Mouse (Mus musculus) lung, postnatal 0 days (tissue): ENCODE measurements around the gene Ptpn1. TPM values are rescaled to one million over a fixed set of nuclear protein-coding genes. Genes with fewer than 3 reads are reported as not detected.

ENCODE experiments used
- ATAC-seq: fragments of 200-750 bp; cut with Nextera tagmentation; 2 replicates; pipeline ENCODE4 v1.8.0; 2017; ENCODE audit warnings: moderate library complexity
- DNase-seq: peaks from one replicate; pipeline ENCODE4 v3.0.0-alpha.2; 2016; ENCODE audit warnings: low spot score
- H3K27ac ChIP-seq: fragments of 300-500 bp; sonication (generic); 2 replicates; pipeline ENCODE4 v1.5.1; 2014; ENCODE audit warnings: antibody characterized with exemption, mild to moderate bottlenecking, low read length, mixed read lengths
- H3K27me3 ChIP-seq: fragments of 300-500 bp; sonication (generic); replicated peaks from 2 replicates; pipeline ENCODE4 v1.6.1; 2014; ENCODE audit warnings: low read length, mixed read lengths; ENCODE audit not compliant: insufficient read depth
- H3K36me3 ChIP-seq: fragments of 300-500 bp; sonication (generic); 2 replicates; pipeline ENCODE4 v1.6.1; 2014; ENCODE audit warnings: low read length, mixed read lengths; ENCODE audit not compliant: insufficient read depth
- H3K4me1 ChIP-seq: fragments of 300-500 bp; sonication (generic); 2 replicates; pipeline ENCODE4 v1.6.1; 2014; ENCODE audit warnings: antibody characterized with exemption, low read depth, low read length, mixed read lengths; ENCODE audit not compliant: insufficient read depth
- H3K4me2 ChIP-seq: fragments of 300-500 bp; sonication (generic); replicated peaks from 2 replicates; pipeline ENCODE4 v1.6.1; 2014; ENCODE audit warnings: low read depth, mild to moderate bottlenecking, low read length, moderate library complexity, mixed read lengths
- H3K4me3 ChIP-seq: fragments of 300-500 bp; sonication (generic); 2 replicates; pipeline ENCODE4 v1.5.1; 2014; ENCODE audit warnings: low read depth, low read length
- H3K9ac ChIP-seq: fragments of 300-500 bp; sonication (generic); replicated peaks from 2 replicates; pipeline ENCODE4 v1.6.1; 2014; ENCODE audit warnings: low read depth, mild to moderate bottlenecking
- H3K9me3 ChIP-seq: fragments of 300-500 bp; sonication (generic); 2 replicates; pipeline ENCODE4 v1.6.1; 2016; ENCODE audit warnings: low read length, mixed read lengths
- CTCF ChIP-seq: IDR thresholded peaks from 2 replicates; pipeline ENCODE4 v1.5.1; 2016; ENCODE audit warnings: antibody characterized with exemption, mild to moderate bottlenecking
- EP300 ChIP-seq: IDR thresholded peaks from 2 replicates; pipeline ENCODE4 v1.6.1; 2016; ENCODE audit warnings: antibody characterized with exemption, mild to moderate bottlenecking, control low read depth
- WGBS: fragments of 180-500 bp; shearing (Covaris S2); extraction: QIAGEN DNeasy Blood & Tissue Kit; methylation state at CpG from one replicate; pipeline ENCODE4 v1.1.7; 2014; 5-methylcytosine and 5-hydroxymethylcytosine counted together
- polyA plus RNA-seq: library from polyadenylated mRNA; unstranded; fragments of >200 nt; fragmentation: Nextera tagmentation; extraction: Ambion mirVana; gene quantifications from 2 replicates; pipeline ENCODE4 v1.2.1, GENCODE M21; 2015

The Ptpn1 gene
- polyA plus RNA-seq, 1 experiment from 2014 or later = 81.2 TPM

DNA sequence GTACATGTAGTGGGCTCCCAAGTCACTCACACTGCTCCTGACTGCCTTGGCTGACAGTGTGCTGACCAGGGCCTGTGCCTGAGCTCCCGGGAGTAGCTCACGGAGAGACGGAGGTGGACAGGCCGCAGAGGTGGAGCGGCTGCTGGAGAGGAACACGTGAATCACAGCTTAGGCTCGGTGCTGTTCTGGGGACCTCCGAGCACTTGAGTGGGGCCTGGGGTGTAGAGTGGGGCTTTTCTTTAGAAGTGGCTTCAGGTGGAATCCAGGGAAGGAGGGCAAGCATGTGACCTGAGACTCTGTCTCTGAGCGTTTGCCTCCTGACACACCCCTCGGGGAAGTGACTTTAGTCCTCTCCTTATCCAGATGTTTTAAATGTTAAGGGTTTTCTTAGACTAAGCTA is 22.0 kb downstream of the Ptpn1 start:
- ATAC-seq = peak; percentile 55

DNA sequence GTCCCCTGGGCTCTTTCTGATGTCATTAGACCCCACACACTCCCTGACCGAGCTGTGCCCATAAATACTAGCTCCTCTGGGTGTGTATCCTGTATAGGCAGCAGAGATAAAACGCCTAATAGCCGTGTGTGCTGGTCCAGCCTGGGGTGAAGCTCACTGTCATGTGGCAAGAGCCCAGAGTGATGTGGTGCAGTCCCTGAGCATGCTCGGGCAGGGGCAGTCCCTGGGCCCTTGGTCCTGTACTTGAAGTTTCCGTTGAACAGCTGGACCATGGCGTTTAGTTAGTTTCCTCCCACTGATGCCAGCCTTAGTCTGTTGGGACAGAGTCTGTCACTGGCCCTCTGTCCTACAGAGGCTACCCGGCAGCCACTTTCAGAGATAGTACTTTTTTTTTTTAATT is 23.1 kb downstream of the Ptpn1 start:
- no peak overlapping the region for H3K4me2 ChIP-seq
- DNase-seq = no peak
- 0 out of 2 replicates have a peak overlapping the region, but pooled peaks have one; percentile 21 for H3K27ac ChIP-seq
- H3K36me3 ChIP-seq = no peaks in the 10 kb centered on the region
- peaks cover 34% of the 10 kb centered on the region for H3K4me1 ChIP-seq
- no peak for ATAC-seq
- H3K27me3 ChIP-seq = no peaks in the 10 kb centered on the region
- 82% methylated on average over 7 of the region's 7 CpGs for WGBS
- no peak for TF ChIP-seq CTCF
- TF ChIP-seq EP300 = no peak
- H3K9me3 ChIP-seq = no peaks in the 10 kb centered on the region
- H3K4me3 ChIP-seq = no peak overlapping the region
- H3K9ac ChIP-seq = no peak overlapping the region

More for the DNA sequence above, 22.0 kb downstream of the Ptpn1 start:
- peaks cover 33% of the 10 kb centered on the region for H3K4me1 ChIP-seq
- H3K9ac ChIP-seq = no peak overlapping the region
- H3K27ac ChIP-seq = peak overlapping the region; percentile 66; the same call in 1 of the 2 replicates
- H3K9me3 ChIP-seq = no peaks in the 10 kb centered on the region
- WGBS = 66% methylated on average over 10 of the region's 10 CpGs
- no peaks in the 10 kb centered on the region for H3K36me3 ChIP-seq
- no peak overlapping the region for H3K4me2 ChIP-seq
- no peak overlapping the region for H3K4me3 ChIP-seq
- peak; percentile 57 for DNase-seq
- no peaks in the 10 kb centered on the region for H3K27me3 ChIP-seq
- no peak for TF ChIP-seq CTCF
- peak; percentile 34 for TF ChIP-seq EP300

DNA sequence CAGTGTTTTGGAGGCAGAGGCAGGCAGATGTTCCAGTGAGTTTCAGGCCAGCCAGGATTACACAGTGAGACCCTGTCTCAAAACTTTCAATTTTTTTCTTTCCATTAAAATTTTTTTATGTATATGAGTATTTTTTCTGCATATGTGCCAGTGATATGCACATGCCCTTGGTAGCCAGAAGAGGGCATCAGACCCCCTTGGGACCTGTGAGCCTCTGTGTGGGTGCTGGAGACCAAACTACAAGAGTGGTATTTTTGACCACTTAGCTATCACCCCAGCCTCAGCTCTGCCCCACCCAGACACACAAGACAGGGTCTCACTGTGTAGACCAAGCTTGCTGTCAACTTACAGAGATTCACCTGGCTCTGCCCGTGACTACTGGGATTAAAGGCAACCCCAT is 25.7 kb downstream of the Ptpn1 start:
- WGBS = 91% methylated on average over 1 of the region's 1 CpGs
- Histone ChIP-seq H3K36me3 (no peaks in the 10 kb centered on the region), H3K9me3 (no peaks in the 10 kb centered on the region), H3K4me1 (peaks cover 32% of the 10 kb centered on the region; the same call in 1 of the 2 replicates), H3K4me3 (no peak overlapping the region), H3K4me2 (no peak overlapping the region), H3K9ac (no peak overlapping the region), H3K27ac (no peak overlapping the region), H3K27me3 (no peaks in the 10 kb centered on the region)
- no peak for ATAC-seq
- TF ChIP-seq CTCF (peak; percentile 68), EP300 (no peak)
- no peak for DNase-seq

DNA sequence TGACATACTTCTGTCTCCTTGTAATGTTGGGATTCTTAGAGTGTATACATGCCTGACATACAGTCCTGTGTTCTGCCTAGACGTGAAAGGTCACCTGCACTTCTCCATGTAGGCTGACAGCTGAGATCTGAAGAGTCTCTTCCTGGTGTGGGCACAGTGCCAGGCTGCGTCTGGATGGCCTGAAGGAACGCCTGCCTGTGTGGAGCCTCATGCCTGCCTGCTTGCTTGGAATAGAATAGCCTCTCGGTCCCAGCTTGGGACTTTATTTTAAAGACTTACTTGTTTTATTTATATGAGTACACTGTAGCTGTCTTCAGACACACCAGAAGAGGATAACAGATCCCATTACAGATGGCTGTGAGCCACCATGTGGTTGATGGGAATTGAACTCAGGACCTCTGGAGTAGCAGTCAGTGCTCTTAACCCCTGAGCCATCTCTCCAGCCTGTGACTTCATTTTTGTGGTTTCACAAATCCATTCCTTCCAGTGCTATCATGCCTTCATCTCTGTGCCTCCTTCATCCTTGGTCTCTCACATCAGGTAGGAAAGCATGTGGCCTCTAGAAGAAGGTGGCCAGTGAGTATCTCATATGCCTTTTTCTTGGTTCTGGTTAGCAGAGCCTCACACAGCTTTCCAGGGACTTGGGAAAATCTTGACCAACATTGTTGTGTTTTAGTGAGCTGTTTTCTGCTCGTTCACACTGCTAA is 26.4 kb downstream of the Ptpn1 start:
- Histone ChIP-seq H3K9me3 (no peaks in the 10 kb centered on the region), H3K27ac (peak overlapping the region; percentile 33; the same call in 1 of the 2 replicates), H3K4me3 (no peak overlapping the region), H3K9ac (no peak overlapping the region), H3K27me3 (no peaks in the 10 kb centered on the region), H3K36me3 (no peaks in the 10 kb centered on the region), H3K4me2 (no peak overlapping the region), H3K4me1 (peaks cover 39% of the 10 kb centered on the region; the same call in 1 of the 2 replicates)
- DNase-seq (peak; percentile 47), ATAC-seq (peak; percentile 26; the same call in 1 of the 2 replicates)
- TF ChIP-seq CTCF (no peak), EP300 (no peak)
- 13% methylated on average over 5 of the region's 5 CpGs for WGBS

DNA sequence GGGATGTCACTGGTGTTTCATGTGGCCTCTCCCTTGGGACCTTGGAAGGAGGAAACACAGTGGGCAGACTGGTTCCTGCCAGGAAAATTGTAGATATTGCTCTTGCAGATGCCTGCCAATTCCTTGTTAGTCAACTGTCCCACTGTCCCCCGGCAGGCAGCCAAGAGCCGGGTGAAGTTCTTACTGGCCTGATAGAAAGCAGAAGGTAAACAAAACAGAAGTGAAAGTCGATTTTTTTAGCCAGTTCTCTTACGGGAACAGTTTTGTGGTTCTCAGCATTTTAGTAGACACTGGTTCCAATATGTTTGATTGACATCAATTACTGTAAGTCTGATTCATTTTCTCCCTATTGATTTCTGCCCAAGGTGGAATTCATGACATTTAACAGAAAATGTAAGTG is 27.0 kb downstream of the Ptpn1 start:
- H3K9ac ChIP-seq = no peak overlapping the region
- H3K27me3 ChIP-seq = no peaks in the 10 kb centered on the region
- TF ChIP-seq CTCF (no peak), EP300 (peak; percentile 68)
- WGBS = 0% methylated on average over 4 of the region's 4 CpGs
- H3K4me2 ChIP-seq = peak overlapping the region; percentile 14; the same call in 1 of the 2 replicates
- ATAC-seq (peak; percentile 42), DNase-seq (peak; percentile 92)
- H3K4me3 ChIP-seq = no peak overlapping the region
- no peaks in the 10 kb centered on the region for H3K9me3 ChIP-seq
- H3K36me3 ChIP-seq = no peaks in the 10 kb centered on the region
- H3K4me1 ChIP-seq = peaks cover 40% of the 10 kb centered on the region; the same call in 1 of the 2 replicates
- peak overlapping the region; percentile 22 for H3K27ac ChIP-seq

DNA sequence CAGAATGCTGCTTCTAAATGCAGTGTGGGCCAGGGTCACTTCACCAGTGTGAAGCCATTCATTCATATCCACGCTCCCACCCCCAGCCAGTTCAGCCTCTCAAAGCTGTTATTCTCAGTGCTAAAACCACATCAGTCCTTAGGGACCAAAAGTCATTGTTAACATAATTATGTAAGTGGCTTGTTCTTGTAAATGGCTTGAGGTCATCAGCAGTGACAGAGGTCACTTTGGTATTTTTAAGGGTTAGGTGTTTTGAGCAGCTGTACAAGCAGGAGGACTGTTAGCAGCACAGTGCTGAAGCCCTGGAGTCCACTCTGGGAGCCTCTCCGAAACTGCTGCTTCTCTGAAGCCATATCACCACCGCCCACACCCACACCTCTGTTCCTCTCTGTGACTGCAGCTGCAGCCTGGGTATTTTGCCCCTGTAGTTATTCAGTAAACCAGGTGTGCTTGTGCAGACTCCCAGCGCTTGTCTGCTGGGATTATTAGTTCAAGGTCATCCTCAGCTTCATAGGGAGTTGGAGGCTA is 27.6 kb downstream of the Ptpn1 start:
- TF ChIP-seq CTCF (no peak), EP300 (no peak)
- ATAC-seq = no peak
- Histone ChIP-seq H3K9ac (no peak overlapping the region), H3K4me2 (peak overlapping the region; percentile 14; the same call in 1 of the 2 replicates), H3K9me3 (no peaks in the 10 kb centered on the region), H3K36me3 (no peaks in the 10 kb centered on the region), H3K4me1 (peaks cover 40% of the 10 kb centered on the region; the same call in 1 of the 2 replicates), H3K27ac (peak overlapping the region; percentile 22; the same call in 1 of the 2 replicates), H3K27me3 (no peaks in the 10 kb centered on the region), H3K4me3 (no peak overlapping the region)
- 71% methylated on average over 4 of the region's 4 CpGs for WGBS
- no peak for DNase-seq
